Mouse (Mus musculus): Measurements from ENCODE around the gene Gan. TPM values are rescaled to one million over a fixed set of nuclear protein-coding genes. Genes with fewer than 3 reads are reported as not detected.

The Gan gene
- polyA plus RNA-seq, 1 experiment from 2014 or later, result 2.2 TPM

- no peak overlapping the region for H3K4me3 ChIP-seq (ENCODE audit: low read depth, low read length)
- 89% methylated on average over 6 of the region's 6 CpGs for WGBS
- no peaks in the 10 kb centered on the region for H3K36me3 ChIP-seq (ENCODE audit: control insufficient read depth, insufficient read depth, low read length)
- no peaks in the 10 kb centered on the region for H3K9me3 ChIP-seq (ENCODE audit: control insufficient read depth, low read length)
- ATAC-seq (ENCODE audit: low FRiP score) (no peak), DNase-seq (ENCODE audit: low spot score, missing footprints) (no peak)
- no peak overlapping the region for H3K27ac ChIP-seq (ENCODE audit: low read depth, low read length)
- H3K4me1 ChIP-seq (ENCODE audit: control insufficient read depth, insufficient read depth, low read length), result no peaks in the 10 kb centered on the region
- H3K4me2 ChIP-seq, result no peak overlapping the region
- H3K9ac ChIP-seq (ENCODE audit: low read length), result no peak overlapping the region
- H3K27me3 ChIP-seq (ENCODE audit: control insufficient read depth, insufficient read depth, low read length), result no peaks in the 10 kb centered on the region
Measured at GRCm38 (mm10) chr8:117178676-117179075, 20.7 kb downstream of the Gan start.

- no peak overlapping the region for H3K4me3 ChIP-seq (ENCODE audit: low read depth, low read length)
- no peaks in the 10 kb centered on the region for H3K4me1 ChIP-seq (ENCODE audit: control insufficient read depth, insufficient read depth, low read length)
- H3K36me3 ChIP-seq (ENCODE audit: control insufficient read depth, insufficient read depth, low read length), result no peaks in the 10 kb centered on the region; the same call in 1 of the 2 replicates
- H3K27ac ChIP-seq (ENCODE audit: low read depth, low read length), result no peak overlapping the region
- H3K4me2 ChIP-seq, result no peak overlapping the region
- H3K9ac ChIP-seq (ENCODE audit: low read length), result no peak overlapping the region
- 97% methylated on average over 4 of the region's 4 CpGs for WGBS
- no peak for DNase-seq (ENCODE audit: low spot score, missing footprints)
- no peaks in the 10 kb centered on the region for H3K27me3 ChIP-seq (ENCODE audit: control insufficient read depth, insufficient read depth, low read length)
- H3K9me3 ChIP-seq (ENCODE audit: control insufficient read depth, low read length), result no peaks in the 10 kb centered on the region
- no peak for ATAC-seq (ENCODE audit: low FRiP score)
Measured at GRCm38 (mm10) chr8:117182746-117183145, 24.8 kb downstream of the Gan start.

- 87% methylated on average over 8 of the region's 8 CpGs for WGBS
Measured at GRCm38 (mm10) chr8:117183664-117184377, 25.9 kb downstream of the Gan start.

DNA sequence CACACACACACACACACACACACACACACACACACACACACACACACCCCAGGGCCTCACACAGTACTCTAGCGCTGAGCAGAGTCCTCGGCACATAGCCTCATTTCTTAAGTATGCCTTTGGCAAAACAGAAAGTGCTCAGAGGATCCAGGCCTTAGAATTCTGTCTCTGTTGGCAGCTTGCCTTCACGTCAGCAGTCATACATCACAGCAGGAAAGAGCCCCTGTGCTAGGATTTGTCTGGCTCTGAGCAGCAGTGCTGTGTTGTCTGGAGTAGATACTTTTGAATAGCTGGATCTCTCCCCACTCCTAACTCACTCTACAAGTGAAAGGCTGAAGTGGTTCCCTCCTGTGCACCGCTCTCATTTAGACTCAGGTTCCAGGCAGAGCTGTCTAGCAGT lies 36.4 kb downstream of the Gan start:
- no peaks in the 10 kb centered on the region for H3K9me3 ChIP-seq (ENCODE audit: control insufficient read depth, low read length)
- H3K27me3 ChIP-seq (ENCODE audit: control insufficient read depth, insufficient read depth, low read length), result no peaks in the 10 kb centered on the region
- no peak overlapping the region for H3K4me3 ChIP-seq (ENCODE audit: low read depth, low read length)
- no peaks in the 10 kb centered on the region for H3K4me1 ChIP-seq (ENCODE audit: control insufficient read depth, insufficient read depth, low read length)
- 85% methylated on average over 4 of the region's 4 CpGs for WGBS
- DNase-seq (ENCODE audit: low spot score, missing footprints) (no peak), ATAC-seq (ENCODE audit: low FRiP score) (no peak)
- no peak overlapping the region for H3K9ac ChIP-seq (ENCODE audit: low read length)
- H3K4me2 ChIP-seq, result no peak overlapping the region
- no peak overlapping the region for H3K27ac ChIP-seq (ENCODE audit: low read depth, low read length)
- peaks cover 10% of the 10 kb centered on the region for H3K36me3 ChIP-seq (ENCODE audit: control insufficient read depth, insufficient read depth, low read length)

More at GRCm38 (mm10) chr8:117183664-117184377, 25.9 kb downstream of the Gan start:
- no peak overlapping the region for H3K27ac ChIP-seq (ENCODE audit: low read depth, low read length)
- no peak for DNase-seq (ENCODE audit: low spot score, missing footprints)
- H3K27me3 ChIP-seq (ENCODE audit: control insufficient read depth, insufficient read depth, low read length), result no peaks in the 10 kb centered on the region
- no peak for ATAC-seq (ENCODE audit: low FRiP score)
- H3K4me3 ChIP-seq (ENCODE audit: low read depth, low read length), result no peak overlapping the region
- no peak overlapping the region for H3K4me2 ChIP-seq
- H3K9ac ChIP-seq (ENCODE audit: low read length), result no peak overlapping the region
- H3K9me3 ChIP-seq (ENCODE audit: control insufficient read depth, low read length), result no peaks in the 10 kb centered on the region
- H3K36me3 ChIP-seq (ENCODE audit: control insufficient read depth, insufficient read depth, low read length), result peaks cover 3% of the 10 kb centered on the region; the same call in 1 of the 2 replicates
- H3K4me1 ChIP-seq (ENCODE audit: control insufficient read depth, insufficient read depth, low read length), result no peaks in the 10 kb centered on the region

DNA sequence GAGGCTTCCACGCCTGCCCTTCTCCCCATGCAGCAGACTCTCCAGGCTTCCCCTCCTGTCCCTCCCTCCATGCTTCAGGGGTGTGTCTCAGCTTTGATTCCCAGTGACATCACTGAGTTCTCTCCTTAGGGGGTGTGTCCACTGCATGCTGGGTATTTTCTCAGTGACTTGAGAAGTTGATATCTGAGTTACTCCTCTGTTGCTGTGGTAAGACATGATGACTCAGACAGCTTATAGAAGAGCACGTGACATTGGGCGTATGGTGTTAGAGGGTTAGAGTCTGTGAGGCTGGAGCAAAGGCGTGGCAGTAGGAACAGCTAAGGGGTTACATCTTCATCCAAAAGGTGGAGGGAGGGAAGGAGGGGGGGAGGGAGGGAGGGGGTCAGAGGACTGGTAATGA lies 38.7 kb downstream of the Gan start:
- Histone ChIP-seq H3K9me3 (ENCODE audit: control insufficient read depth, low read length) (no peaks in the 10 kb centered on the region), H3K4me1 (ENCODE audit: control insufficient read depth, insufficient read depth, low read length) (0 out of 2 replicates have a peak, but pooled peaks cover 2% of the 10 kb centered on the region), H3K4me3 (ENCODE audit: low read depth, low read length) (no peak overlapping the region), H3K9ac (ENCODE audit: low read length) (no peak overlapping the region), H3K27ac (ENCODE audit: low read depth, low read length) (no peak overlapping the region), H3K36me3 (ENCODE audit: control insufficient read depth, insufficient read depth, low read length) (peaks cover 4% of the 10 kb centered on the region; the same call in 1 of the 2 replicates), H3K4me2 (no peak overlapping the region), H3K27me3 (ENCODE audit: control insufficient read depth, insufficient read depth, low read length) (no peaks in the 10 kb centered on the region)
- WGBS, result 96% methylated on average over 4 of the region's 4 CpGs
- ATAC-seq (ENCODE audit: low FRiP score) (no peak), DNase-seq (ENCODE audit: low spot score, missing footprints) (peak; percentile 47)

- H3K4me3 ChIP-seq (ENCODE audit: low read depth, low read length), result no peak overlapping the region
- no peak overlapping the region for H3K9ac ChIP-seq (ENCODE audit: low read length)
- ATAC-seq (ENCODE audit: low FRiP score), result 0 out of 2 replicates have a peak, but pooled peaks have one; percentile 12
- peak; percentile 76 for DNase-seq (ENCODE audit: low spot score, missing footprints)
- 0 out of 2 replicates have a peak, but pooled peaks cover 2% of the 10 kb centered on the region for H3K4me1 ChIP-seq (ENCODE audit: control insufficient read depth, insufficient read depth, low read length)
- no peak overlapping the region for H3K4me2 ChIP-seq
- H3K27me3 ChIP-seq (ENCODE audit: control insufficient read depth, insufficient read depth, low read length), result no peaks in the 10 kb centered on the region
- H3K9me3 ChIP-seq (ENCODE audit: control insufficient read depth, low read length), result no peaks in the 10 kb centered on the region
- WGBS, result 92% methylated on average over 6 of the region's 6 CpGs
- no peak overlapping the region for H3K27ac ChIP-seq (ENCODE audit: low read depth, low read length)
- H3K36me3 ChIP-seq (ENCODE audit: control insufficient read depth, insufficient read depth, low read length), result peaks cover 4% of the 10 kb centered on the region; the same call in 1 of the 2 replicates
Measured at GRCm38 (mm10) chr8:117197551-117197950, 39.6 kb downstream of the Gan start.

GRCm38 (mm10) chr8:117198141-117198935 lies 40.4 kb downstream of the Gan start:
- 0 out of 2 replicates have a peak, but pooled peaks cover 2% of the 10 kb centered on the region for H3K4me1 ChIP-seq (ENCODE audit: control insufficient read depth, insufficient read depth, low read length)
- DNase-seq (ENCODE audit: low spot score, missing footprints), result peak; percentile 82
- 66% methylated on average over 20 of the region's 20 CpGs for WGBS
- no peak overlapping the region for H3K9ac ChIP-seq (ENCODE audit: low read length)
- H3K27ac ChIP-seq (ENCODE audit: low read depth, low read length), result 0 out of 2 replicates have a peak overlapping the region, but pooled peaks have one; percentile 1
- H3K9me3 ChIP-seq (ENCODE audit: control insufficient read depth, low read length), result no peaks in the 10 kb centered on the region
- no peak overlapping the region for H3K4me3 ChIP-seq (ENCODE audit: low read depth, low read length)
- no peaks in the 10 kb centered on the region for H3K27me3 ChIP-seq (ENCODE audit: control insufficient read depth, insufficient read depth, low read length)
- H3K36me3 ChIP-seq (ENCODE audit: control insufficient read depth, insufficient read depth, low read length), result peaks cover 4% of the 10 kb centered on the region; the same call in 1 of the 2 replicates
- peak; percentile 57; the same call in 1 of the 2 replicates for ATAC-seq (ENCODE audit: low FRiP score)
- H3K4me2 ChIP-seq, result no peak overlapping the region

- H3K27me3 ChIP-seq (ENCODE audit: control insufficient read depth, insufficient read depth, low read length), result no peaks in the 10 kb centered on the region
- WGBS, result 80% methylated on average over 6 of the region's 6 CpGs
- peak overlapping the region; percentile 41; the same call in 1 of the 2 replicates for H3K27ac ChIP-seq (ENCODE audit: low read depth, low read length)
- H3K36me3 ChIP-seq (ENCODE audit: control insufficient read depth, insufficient read depth, low read length), result peaks cover 10% of the 10 kb centered on the region
- H3K4me1 ChIP-seq (ENCODE audit: control insufficient read depth, insufficient read depth, low read length), result 0 out of 2 replicates have a peak, but pooled peaks cover 2% of the 10 kb centered on the region
- no peak overlapping the region for H3K4me2 ChIP-seq
- H3K9me3 ChIP-seq (ENCODE audit: control insufficient read depth, low read length), result no peaks in the 10 kb centered on the region
- ATAC-seq (ENCODE audit: low FRiP score) (peak; percentile 49; the same call in 1 of the 2 replicates), DNase-seq (ENCODE audit: low spot score, missing footprints) (peak; percentile 82)
- H3K4me3 ChIP-seq (ENCODE audit: low read depth, low read length), result no peak overlapping the region
- no peak overlapping the region for H3K9ac ChIP-seq (ENCODE audit: low read length)
Measured at GRCm38 (mm10) chr8:117199658-117200057, 41.7 kb downstream of the Gan start.

GRCm38 (mm10) chr8:117200346-117200745 lies 42.4 kb downstream of the Gan start:
- Histone ChIP-seq H3K9ac (ENCODE audit: low read length) (no peak overlapping the region), H3K4me1 (ENCODE audit: control insufficient read depth, insufficient read depth, low read length) (0 out of 2 replicates have a peak, but pooled peaks cover 2% of the 10 kb centered on the region), H3K27me3 (ENCODE audit: control insufficient read depth, insufficient read depth, low read length) (no peaks in the 10 kb centered on the region), H3K4me2 (no peak overlapping the region), H3K4me3 (ENCODE audit: low read depth, low read length) (no peak overlapping the region), H3K36me3 (ENCODE audit: control insufficient read depth, insufficient read depth, low read length) (peaks cover 10% of the 10 kb centered on the region), H3K27ac (ENCODE audit: low read depth, low read length) (no peak overlapping the region), H3K9me3 (ENCODE audit: control insufficient read depth, low read length) (no peaks in the 10 kb centered on the region)
- no peak for ATAC-seq (ENCODE audit: low FRiP score)
- peak; percentile 49 for DNase-seq (ENCODE audit: low spot score, missing footprints)
- WGBS, result 73% methylated on average over 13 of the region's 13 CpGs
